Mouse (Mus musculus): ENCODE measurements around the gene Il2ra.

Gene Il2ra

GRCm38 (mm10) chr2:11652780-11653179 lies 10.2 kb downstream of the Il2ra start:
- DNase-seq (ENCODE audit: extremely low spot score, low read depth, low spot score) = no peak

GRCm38 (mm10) chr2:11653330-11653729 lies 10.7 kb downstream of the Il2ra start:
- no peak for DNase-seq (ENCODE audit: extremely low spot score, low read depth, low spot score)

- no peak for DNase-seq (ENCODE audit: extremely low spot score, low read depth, low spot score)
These were observed 11.2 kb downstream of the Il2ra start for GRCm38 (mm10) chr2:11653780-11654179.

GRCm38 (mm10) chr2:11654990-11655931 lies 12.7 kb downstream of the Il2ra start:
- no peak for DNase-seq (ENCODE audit: extremely low spot score, low read depth, low spot score)

GRCm38 (mm10) chr2:11657581-11657980 lies 15.0 kb downstream of the Il2ra start:
- DNase-seq (ENCODE audit: extremely low spot score, low read depth, low spot score) = no peak

GRCm38 (mm10) chr2:11659263-11659662 lies 16.7 kb downstream of the Il2ra start:
- no peak for DNase-seq (ENCODE audit: extremely low spot score, low read depth, low spot score)

- no peak for DNase-seq (ENCODE audit: extremely low spot score, low read depth, low spot score)
These were observed 19.7 kb downstream of the Il2ra start for GRCm38 (mm10) chr2:11662143-11662906.

- DNase-seq (ENCODE audit: extremely low spot score, low read depth, low spot score) = no peak
These were observed 20.3 kb downstream of the Il2ra start for GRCm38 (mm10) chr2:11662907-11663230.

GRCm38 (mm10) chr2:11663961-11664360 lies 21.4 kb downstream of the Il2ra start:
- DNase-seq (ENCODE audit: extremely low spot score, low read depth, low spot score) = peak; percentile 30

GRCm38 (mm10) chr2:11664367-11664766 lies 21.8 kb downstream of the Il2ra start:
- DNase-seq (ENCODE audit: extremely low spot score, low read depth, low spot score) = no peak

- DNase-seq (ENCODE audit: extremely low spot score, low read depth, low spot score) = no peak
These were observed 22.2 kb downstream of the Il2ra start for GRCm38 (mm10) chr2:11664806-11665205.

- DNase-seq (ENCODE audit: extremely low spot score, low read depth, low spot score) = no peak
These were observed 22.7 kb downstream of the Il2ra start for GRCm38 (mm10) chr2:11665326-11665725.

- DNase-seq (ENCODE audit: extremely low spot score, low read depth, low spot score) = no peak
These were observed 29.5 kb downstream of the Il2ra start for GRCm38 (mm10) chr2:11672144-11672543.

GRCm38 (mm10) chr2:11679626-11680025 lies 37.0 kb downstream of the Il2ra start:
- no peak for DNase-seq (ENCODE audit: extremely low spot score, low read depth, low spot score)

- no peak for DNase-seq (ENCODE audit: extremely low spot score, low read depth, low spot score)
These were observed 40.1 kb downstream of the Il2ra start for GRCm38 (mm10) chr2:11682712-11683111.

- no peak for DNase-seq (ENCODE audit: extremely low spot score, low read depth, low spot score)
These were observed 43.9 kb downstream of the Il2ra start for GRCm38 (mm10) chr2:11686512-11686911.

GRCm38 (mm10) chr2:11687436-11687835 lies 44.8 kb downstream of the Il2ra start:
- no peak for DNase-seq (ENCODE audit: extremely low spot score, low read depth, low spot score)

GRCm38 (mm10) chr2:11690201-11690890 lies 47.7 kb downstream of the Il2ra start:
- DNase-seq (ENCODE audit: extremely low spot score, low read depth, low spot score) = no peak

- no peak for DNase-seq (ENCODE audit: extremely low spot score, low read depth, low spot score)
These were observed 50.7 kb downstream of the Il2ra start for GRCm38 (mm10) chr2:11693352-11693751.

GRCm38 (mm10) chr2:11694104-11694503 lies 51.5 kb downstream of the Il2ra start:
- no peak for DNase-seq (ENCODE audit: extremely low spot score, low read depth, low spot score)

- no peak for DNase-seq (ENCODE audit: extremely low spot score, low read depth, low spot score)
These were observed 53.3 kb downstream of the Il2ra start for GRCm38 (mm10) chr2:11695867-11696266.
